Mouse (Mus musculus): ENCODE results near the gene Klc2. TPM values are rescaled to one million over a fixed set of nuclear protein-coding genes. Genes with fewer than 3 reads are reported as not detected.
A peak's percentile ranks its signal among the peaks of the same experiment; 100 is the strongest.
"Not testable (repeated sequence)": the region's sequence is repeated elsewhere in the genome, so short reads cannot be mapped to it uniquely, and the experiment has no call there.

Gene Klc2
- polyA plus RNA-seq, 1 experiment, result 134 TPM

DNA sequence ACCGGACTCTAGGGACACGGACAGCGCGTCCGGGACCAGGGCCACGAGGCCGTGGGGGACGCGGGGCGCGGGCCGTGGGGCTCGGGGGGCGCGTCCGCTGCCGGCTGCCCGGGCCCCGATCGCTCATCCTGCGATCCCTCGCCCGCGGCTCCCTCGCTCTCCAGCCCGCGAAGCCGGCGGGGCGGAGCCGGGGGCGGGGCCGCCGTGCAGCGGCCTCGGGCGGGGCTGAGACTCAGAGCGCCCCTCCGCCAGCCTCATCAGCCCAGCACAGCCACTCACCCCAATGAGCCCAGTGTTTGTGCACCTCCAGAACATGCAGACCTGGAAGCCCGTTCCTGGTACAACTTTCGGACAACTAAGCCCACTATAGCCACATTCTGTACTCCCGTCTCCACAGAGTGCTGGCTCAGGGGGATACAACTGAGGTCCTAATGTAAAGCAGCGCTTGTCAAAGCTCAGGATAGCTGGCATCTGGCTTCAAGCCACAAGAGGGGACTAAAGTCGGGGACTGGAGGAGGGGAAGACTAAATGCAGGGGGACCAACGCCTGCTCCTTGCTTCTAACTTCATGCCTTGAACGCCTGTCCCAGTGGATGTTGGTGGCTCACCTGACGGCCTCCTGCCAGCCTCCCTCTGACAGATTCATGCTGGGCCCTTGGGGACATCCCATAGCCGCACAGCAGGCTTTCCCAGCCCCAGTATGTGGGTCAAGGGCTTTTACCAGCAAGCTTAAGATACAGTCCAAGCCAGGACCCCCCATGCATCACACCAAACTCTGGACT lies 19.8 kb downstream of the Klc2 start, which contains the start of gene Cnih2:
Gene Cnih2, minus strand, starts transcription at position 159 of the 781 bp plus-strand sequence.
- peak; percentile 57 for TF ChIP-seq POLR2A (IDR thresholded peaks at IDR 0.05; ENCODE audit: borderline replicate concordance, extremely low read depth, insufficient read depth, insufficient read length, poor library complexity, severe bottlenecking)
- TF ChIP-seq CTCF (IDR thresholded peaks at IDR 0.05; ENCODE audit: borderline replicate concordance, extremely low read depth, insufficient read depth, insufficient read length), result no peak
- peak; percentile 85 for DNase-seq (ENCODE audit: low read depth)

DNA sequence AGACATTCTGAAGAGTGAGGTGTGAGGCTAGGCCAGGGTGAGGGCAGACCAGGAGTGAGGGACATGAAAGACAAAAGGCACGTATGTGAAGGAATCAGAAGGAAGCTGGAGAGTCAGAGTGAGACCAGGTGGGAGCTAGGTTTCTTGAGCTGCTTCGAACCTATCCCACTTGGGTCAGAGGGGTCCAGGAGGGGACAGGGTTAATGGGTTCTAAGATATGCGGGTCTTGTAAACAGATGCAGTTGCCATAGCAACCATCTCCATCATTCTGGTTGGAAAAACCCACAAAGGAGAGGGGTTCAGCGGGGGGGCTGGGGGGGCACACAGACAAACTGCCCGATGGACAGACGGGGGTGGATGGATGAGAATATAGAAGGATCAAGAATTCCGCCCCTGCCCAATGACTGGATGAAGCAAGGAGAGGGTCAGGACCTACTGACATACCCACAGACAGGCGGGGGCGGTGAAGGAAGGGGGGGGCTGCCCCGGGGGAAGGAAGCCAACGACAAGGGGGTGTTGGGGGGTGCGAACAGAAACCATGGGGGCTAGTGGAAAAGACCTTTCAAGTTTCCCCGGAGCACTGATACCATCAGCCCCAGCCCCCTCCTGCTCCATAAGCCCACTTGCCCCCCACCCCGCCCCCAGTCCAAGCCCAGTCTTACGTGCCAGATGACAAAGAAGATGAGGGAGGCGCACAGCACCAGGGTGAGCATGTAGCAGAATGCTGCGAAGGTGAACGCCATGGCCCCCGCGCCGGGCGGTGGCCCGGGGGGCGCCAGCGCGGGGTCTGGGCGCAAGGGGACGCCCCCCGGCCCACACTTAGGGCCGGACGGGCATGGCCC lies 20.6 kb downstream of the Klc2 start:
- DNase-seq (ENCODE audit: low read depth), result peak; percentile 77
- TF ChIP-seq POLR2A (IDR thresholded peaks at IDR 0.05; ENCODE audit: borderline replicate concordance, extremely low read depth, insufficient read depth, insufficient read length, poor library complexity, severe bottlenecking) (no peak), CTCF (IDR thresholded peaks at IDR 0.05; ENCODE audit: borderline replicate concordance, extremely low read depth, insufficient read depth, insufficient read length) (no peak)

DNA sequence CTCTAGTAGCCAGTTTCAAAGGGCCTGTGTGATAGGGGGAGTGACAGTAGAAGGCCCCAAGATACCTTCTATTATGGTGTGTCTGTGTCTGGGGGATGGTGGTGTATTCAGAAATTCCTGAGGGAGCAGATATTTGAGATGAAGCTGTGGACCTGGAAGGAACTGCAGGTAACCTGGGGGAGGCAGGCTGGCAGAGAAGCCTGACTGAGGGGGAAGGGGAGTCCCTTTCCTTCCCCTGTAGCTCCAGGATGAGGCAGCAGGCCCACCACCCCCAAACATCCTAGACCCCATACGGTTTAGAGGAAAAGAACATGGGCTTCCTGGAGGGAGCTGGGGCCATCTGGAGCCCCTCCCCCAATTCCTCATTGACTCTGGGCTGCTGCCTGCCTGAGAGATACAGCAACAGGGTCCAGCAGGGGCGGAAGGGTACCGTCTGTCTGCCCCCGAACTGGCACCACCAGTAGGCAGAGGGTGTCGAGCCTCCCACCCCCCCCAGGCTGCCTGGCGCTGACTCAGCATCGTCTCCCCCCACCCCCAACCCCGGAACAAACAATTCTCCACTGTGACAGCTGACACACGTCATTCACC lies 22.4 kb downstream of the Klc2 start:
- peak; percentile 60 for DNase-seq (ENCODE audit: low read depth)

DNA sequence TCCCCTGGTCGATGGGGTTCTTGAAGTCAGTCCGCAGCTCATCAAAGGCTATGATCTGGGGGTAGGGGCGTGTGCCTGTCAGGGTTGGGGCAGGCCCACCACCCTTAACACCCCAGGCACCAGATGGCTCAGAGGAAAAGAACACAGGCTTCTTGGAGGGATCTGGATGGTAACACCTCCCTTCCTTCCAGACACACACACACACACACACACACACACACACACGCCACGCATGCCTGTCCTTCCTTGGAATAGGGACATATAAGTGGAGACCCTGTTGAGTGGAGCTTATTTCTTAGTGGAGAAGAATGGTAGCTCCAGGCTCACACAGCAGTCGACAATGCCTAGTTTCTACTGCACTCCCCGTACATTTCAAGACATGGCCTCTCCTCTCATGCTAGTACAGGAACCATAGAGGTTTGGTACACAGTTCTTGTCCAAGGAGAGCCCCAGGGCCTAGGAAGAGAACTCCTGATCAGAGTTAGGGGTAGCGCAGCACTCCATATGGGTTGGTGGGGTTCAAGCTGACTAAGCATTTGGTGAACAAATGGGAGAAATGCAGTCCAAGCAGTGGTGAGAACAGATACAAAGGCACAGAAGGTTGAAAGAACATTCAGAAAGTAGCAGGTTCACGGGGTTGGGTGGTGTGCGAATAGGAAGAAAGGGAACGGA lies 23.5 kb downstream of the Klc2 start:
- DNase-seq (ENCODE audit: low read depth), result no peak
- no peak for TF ChIP-seq POLR2A (IDR thresholded peaks at IDR 0.05; ENCODE audit: borderline replicate concordance, extremely low read depth, insufficient read depth, insufficient read length, poor library complexity, severe bottlenecking)
- no peak for TF ChIP-seq CTCF (IDR thresholded peaks at IDR 0.05; ENCODE audit: borderline replicate concordance, extremely low read depth, insufficient read depth, insufficient read length)

More for the DNA sequence above, 22.4 kb downstream of the Klc2 start:
- no peak for TF ChIP-seq POLR2A (IDR thresholded peaks at IDR 0.05; ENCODE audit: borderline replicate concordance, extremely low read depth, insufficient read depth, insufficient read length, poor library complexity, severe bottlenecking)
- TF ChIP-seq CTCF (IDR thresholded peaks at IDR 0.05; ENCODE audit: borderline replicate concordance, extremely low read depth, insufficient read depth, insufficient read length), result no peak

DNA sequence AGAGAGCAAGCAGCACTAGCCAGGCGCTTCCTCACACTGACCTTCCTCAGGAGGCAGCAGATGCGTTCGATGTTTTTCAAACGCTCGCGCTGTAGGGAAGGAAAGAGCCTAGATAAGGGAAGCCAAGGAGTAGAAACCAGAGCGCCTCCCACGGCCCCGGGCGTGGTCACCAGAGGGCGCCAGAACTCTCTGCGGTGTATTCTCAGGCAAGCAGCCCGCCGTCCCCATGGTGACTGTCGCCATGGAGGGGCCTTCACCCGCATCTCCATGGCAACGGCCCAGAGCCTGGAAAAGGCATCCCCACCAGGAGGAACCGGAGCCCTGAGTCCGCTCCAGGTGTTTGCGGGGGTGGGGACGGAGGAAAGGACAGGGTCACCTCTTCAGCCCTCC lies 24.1 kb downstream of the Klc2 start:
- TF ChIP-seq CTCF (IDR thresholded peaks at IDR 0.05; ENCODE audit: borderline replicate concordance, extremely low read depth, insufficient read depth, insufficient read length) (peak; percentile 92), POLR2A (IDR thresholded peaks at IDR 0.05; ENCODE audit: borderline replicate concordance, extremely low read depth, insufficient read depth, insufficient read length, poor library complexity, severe bottlenecking) (no peak; the same call in 1 of the 2 replicates)
- peak; percentile 98 for DNase-seq (ENCODE audit: low read depth)

DNA sequence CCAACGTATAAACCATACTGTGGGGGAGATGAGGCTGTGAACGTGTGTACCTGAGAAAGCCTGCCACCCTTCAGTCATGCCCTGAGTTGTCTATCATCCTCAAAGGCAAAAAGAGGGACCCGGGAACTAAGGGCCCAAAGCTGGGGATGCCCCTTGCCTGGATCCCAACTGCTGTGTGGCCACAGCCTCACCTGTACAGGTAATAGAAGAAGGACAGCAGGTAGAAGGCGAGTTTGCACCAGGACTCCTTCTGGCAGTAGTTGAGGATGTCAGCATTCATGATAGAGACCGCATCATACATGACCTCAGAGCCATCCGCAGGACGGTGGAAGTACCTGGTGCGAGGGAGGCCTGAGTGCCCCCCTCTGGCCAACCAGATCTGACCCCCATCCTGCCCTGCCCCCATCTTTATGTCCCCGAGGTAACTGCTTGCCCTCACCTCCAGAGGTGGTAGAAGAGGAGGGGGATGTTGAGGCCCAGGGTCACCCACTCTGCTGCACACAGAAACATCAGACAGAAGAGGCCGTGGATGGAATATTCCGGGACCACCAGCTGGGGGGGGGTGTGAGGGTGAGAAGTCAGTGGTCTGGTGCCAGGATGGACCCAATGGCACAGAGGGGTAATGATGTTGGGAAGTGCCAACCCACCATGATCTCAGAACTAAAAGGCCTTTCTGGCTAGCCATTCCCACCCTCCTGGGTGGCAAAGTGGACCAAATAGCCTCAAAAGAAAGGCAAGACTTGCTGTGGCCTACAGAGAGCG lies 24.7 kb downstream of the Klc2 start:
- DNase-seq (ENCODE audit: low read depth), result no peak
- TF ChIP-seq POLR2A (IDR thresholded peaks at IDR 0.05; ENCODE audit: borderline replicate concordance, extremely low read depth, insufficient read depth, insufficient read length, poor library complexity, severe bottlenecking) (no peak), CTCF (IDR thresholded peaks at IDR 0.05; ENCODE audit: borderline replicate concordance, extremely low read depth, insufficient read depth, insufficient read length) (no peak)

DNA sequence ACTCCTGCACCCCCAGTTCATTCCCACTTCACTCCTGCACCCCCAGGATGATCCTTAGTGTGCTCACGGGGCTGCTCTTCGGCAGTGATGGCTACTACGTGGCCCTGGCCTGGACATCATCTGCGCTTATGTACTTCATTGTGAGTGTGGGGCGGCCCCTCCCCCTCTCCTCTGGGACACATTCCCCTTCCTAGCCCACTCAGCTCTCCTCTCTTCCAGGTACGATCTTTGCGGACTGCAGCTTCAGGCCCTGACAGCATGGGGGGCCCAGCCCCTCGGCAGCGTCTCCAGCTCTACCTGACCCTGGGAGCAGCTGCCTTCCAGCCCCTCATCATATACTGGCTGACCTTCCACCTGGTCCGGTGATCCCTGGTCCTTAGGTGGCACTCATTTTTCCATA lies 26.3 kb downstream of the Klc2 start:
- no peak for DNase-seq (ENCODE audit: low read depth)
- TF ChIP-seq POLR2A (IDR thresholded peaks at IDR 0.05; ENCODE audit: borderline replicate concordance, extremely low read depth, insufficient read depth, insufficient read length, poor library complexity, severe bottlenecking) (no peak), CTCF (IDR thresholded peaks at IDR 0.05; ENCODE audit: borderline replicate concordance, extremely low read depth, insufficient read depth, insufficient read length) (no peak)

DNA sequence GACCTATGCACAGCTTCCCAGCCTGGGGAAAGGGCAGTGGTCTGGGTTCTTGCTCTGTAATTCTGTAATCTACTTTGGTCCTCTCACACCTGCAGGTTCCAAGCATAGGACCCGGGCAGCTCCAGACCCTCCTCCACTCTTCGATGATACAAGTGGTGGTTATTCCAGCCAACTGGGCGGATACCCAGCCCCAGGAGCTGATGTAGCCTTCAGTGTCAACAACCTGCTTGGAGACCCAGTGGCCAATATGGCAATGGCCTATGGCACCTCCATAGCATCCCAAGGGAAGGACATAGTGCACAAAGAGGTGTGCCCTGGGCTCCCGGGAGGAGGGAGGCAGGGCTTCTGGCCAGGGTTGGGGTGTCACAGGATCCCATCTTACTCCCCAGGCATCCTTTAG lies 29.0 kb downstream of the Klc2 start:
- DNase-seq (ENCODE audit: low read depth), result no peak
- TF ChIP-seq POLR2A (IDR thresholded peaks at IDR 0.05; ENCODE audit: borderline replicate concordance, extremely low read depth, insufficient read depth, insufficient read length, poor library complexity, severe bottlenecking), result no peak
- TF ChIP-seq CTCF (IDR thresholded peaks at IDR 0.05; ENCODE audit: borderline replicate concordance, extremely low read depth, insufficient read depth, insufficient read length), result no peak

DNA sequence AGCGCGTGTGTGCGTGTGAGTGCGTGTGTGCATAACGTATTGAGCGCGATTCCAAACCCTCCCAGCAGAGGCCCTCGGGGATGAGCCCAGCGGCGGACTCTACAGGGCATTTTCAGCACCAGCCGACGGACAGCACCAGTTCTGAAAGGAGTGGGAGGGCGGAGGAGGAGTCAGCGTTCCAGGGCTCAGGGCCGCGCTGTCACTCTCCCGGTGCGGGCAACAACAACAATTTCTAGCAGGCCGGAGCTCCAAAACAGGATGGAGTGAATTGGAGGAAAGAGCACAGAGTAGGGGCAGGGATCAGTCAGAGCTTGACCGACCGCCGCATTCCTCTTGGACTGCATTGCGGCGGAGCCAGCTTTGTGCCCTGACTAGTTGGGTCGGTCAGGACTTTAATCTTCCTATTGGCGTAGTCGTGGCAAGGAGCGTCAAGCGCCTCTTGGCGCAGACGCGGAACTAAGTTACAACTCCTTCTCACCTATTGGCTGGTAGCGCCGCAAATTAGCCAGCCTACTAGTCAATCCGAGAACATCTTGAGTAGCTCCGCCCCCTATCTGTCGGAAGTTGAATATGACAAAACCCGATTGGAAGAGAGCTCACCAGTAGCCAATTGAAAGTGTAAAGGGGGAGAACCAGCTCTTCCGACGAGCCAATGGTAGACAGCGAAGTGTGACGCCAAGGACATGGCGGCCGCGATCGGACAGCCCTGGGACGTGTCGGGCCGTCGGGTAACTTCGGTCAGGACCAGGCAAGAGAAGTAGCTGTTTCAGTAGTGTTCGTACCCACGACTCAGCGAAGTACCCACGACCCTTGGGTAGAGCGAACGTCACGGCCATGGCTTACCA lies 30.3 kb downstream of the Klc2 start, which contains the start of gene Yif1a:
Gene Yif1a, plus strand, starts transcription at position 655 of the 845 bp plus-strand sequence.
- TF ChIP-seq POLR2A (IDR thresholded peaks at IDR 0.05; ENCODE audit: borderline replicate concordance, extremely low read depth, insufficient read depth, insufficient read length, poor library complexity, severe bottlenecking) (peak; percentile 47; the same call in 1 of the 2 replicates), CTCF (IDR thresholded peaks at IDR 0.05; ENCODE audit: borderline replicate concordance, extremely low read depth, insufficient read depth, insufficient read length) (peak; percentile 59)
- DNase-seq (ENCODE audit: low read depth), result peak; percentile 100

DNA sequence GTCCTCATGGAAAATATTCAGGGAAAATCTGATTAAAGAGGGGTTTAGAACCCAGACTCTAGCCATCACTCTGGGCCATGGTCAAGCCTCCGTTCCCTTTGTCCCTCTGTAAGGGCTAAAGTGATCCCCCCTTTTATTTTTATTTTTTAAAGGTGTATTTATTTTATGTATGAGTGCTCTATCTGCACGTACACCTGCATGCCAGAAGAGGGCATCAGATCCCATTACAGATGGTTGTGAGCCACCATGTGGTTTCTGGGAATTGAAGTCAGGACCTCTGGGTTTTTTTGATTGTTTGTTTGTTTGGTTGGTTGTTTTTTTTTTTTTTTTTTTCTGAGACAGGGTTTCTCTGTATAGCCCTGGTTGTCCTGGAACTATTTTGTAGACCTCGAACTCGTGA lies 31.8 kb downstream of the Klc2 start:
- DNase-seq (ENCODE audit: low read depth), result not testable (repeated sequence)

Data from brain, embryonic 14.5 days (tissue).